Mouse (Mus musculus): ENCODE results near the gene Zpbp2. TPM values are rescaled to one million over a fixed set of nuclear protein-coding genes. Genes with fewer than 3 reads are reported as not detected.
"Not testable (repeated sequence)": the region's sequence is repeated elsewhere in the genome, so short reads cannot be mapped to it uniquely, and the experiment has no call there.

Zpbp2 gene
- polyA plus RNA-seq, 1 experiment from 2014 or later: 0.60 TPM

GRCm38 (mm10) chr11:98604911-98605310, 54.0 kb downstream of the Zpbp2 start:
- H3K36me3 ChIP-seq (ENCODE audit: control insufficient read depth, insufficient read depth); H3K4me3 ChIP-seq (ENCODE audit: low read depth, low read length); H3K4me1 ChIP-seq (ENCODE audit: control insufficient read depth, low read depth, low read length); ATAC-seq (ENCODE audit: low read depth); H3K27ac ChIP-seq (ENCODE audit: low read length); H3K9ac ChIP-seq (ENCODE audit: low read depth, low read length); H3K9me3 ChIP-seq (replicated peaks; ENCODE audit: control insufficient read depth, low read length); H3K4me2 ChIP-seq (ENCODE audit: low read depth, low read length): not testable (repeated sequence)
- WGBS (ENCODE audit: insufficient replicate concordance): 52% methylated on average over 6 of the region's 6 CpGs
- peaks cover 21% of the 10 kb centered on the region for H3K27me3 ChIP-seq (ENCODE audit: control insufficient read depth, insufficient read depth, low read depth, low read length)

GRCm38 (mm10) chr11:98606763-98607162, 55.9 kb downstream of the Zpbp2 start:
- Histone ChIP-seq H3K4me1 (ENCODE audit: control insufficient read depth, low read depth, low read length) (peaks cover 4% of the 10 kb centered on the region), H3K9me3 (replicated peaks; ENCODE audit: control insufficient read depth, low read length) (no peaks in the 10 kb centered on the region), H3K27me3 (ENCODE audit: control insufficient read depth, insufficient read depth, low read depth, low read length) (peaks cover 4% of the 10 kb centered on the region; the same call in 1 of the 2 replicates), H3K4me3 (ENCODE audit: low read depth, low read length) (no peak overlapping the region), H3K36me3 (ENCODE audit: control insufficient read depth, insufficient read depth) (no peaks in the 10 kb centered on the region), H3K9ac (ENCODE audit: low read depth, low read length) (no peak overlapping the region), H3K4me2 (ENCODE audit: low read depth, low read length) (no peak overlapping the region), H3K27ac (ENCODE audit: low read length) (no peak overlapping the region)
- WGBS (ENCODE audit: insufficient replicate concordance): 7% methylated on average over 3 of the region's 3 CpGs
- no peak for ATAC-seq (ENCODE audit: low read depth)

Other genes starting within 250 kb of the Zpbp2 start
- gene Neurod2, start 221.4 kb upstream of the Zpbp2 start, polyA plus RNA-seq (2015; fragmentation: Nextera tagmentation; extraction: Ambion mirVana): not detected in 2 replicates
- 0.79 and 1.9 TPM in 2 replicates for gene Ppp1r1b, start 202.7 kb upstream of the Zpbp2 start, polyA plus RNA-seq (2015; fragmentation: Nextera tagmentation; extraction: Ambion mirVana)
- 16.5 and 17.3 TPM in 2 replicates for gene Stard3, start 192.7 kb upstream of the Zpbp2 start, polyA plus RNA-seq (2015; fragmentation: Nextera tagmentation; extraction: Ambion mirVana)
- 0.98 and 1.7 TPM in 2 replicates for gene Tcap, start 167.3 kb upstream of the Zpbp2 start, polyA plus RNA-seq (2015; fragmentation: Nextera tagmentation; extraction: Ambion mirVana)
- gene Pnmt, start 164.6 kb upstream of the Zpbp2 start, polyA plus RNA-seq (2015; fragmentation: Nextera tagmentation; extraction: Ambion mirVana): 0.12 TPM in 1 of 2 replicates, not detected in the other
- gene Pgap3, start 150.6 kb upstream of the Zpbp2 start, polyA plus RNA-seq (2015; fragmentation: Nextera tagmentation; extraction: Ambion mirVana): 3.3 and 3.4 TPM in 2 replicates
- 1.8 and 2.1 TPM in 2 replicates for gene Erbb2, start 138.6 kb upstream of the Zpbp2 start, polyA plus RNA-seq (2015; fragmentation: Nextera tagmentation; extraction: Ambion mirVana)
- 55.9 and 57.9 TPM in 2 replicates for gene Mien1, start 112.1 kb upstream of the Zpbp2 start, polyA plus RNA-seq (2015; fragmentation: Nextera tagmentation; extraction: Ambion mirVana)
- 28.5 and 36.0 TPM in 2 replicates for gene Grb7, start 104.7 kb upstream of the Zpbp2 start, polyA plus RNA-seq (2015; fragmentation: Nextera tagmentation; extraction: Ambion mirVana)
- 0.19 and 0.20 TPM in 2 replicates for gene Ikzf3, start 5.1 kb upstream of the Zpbp2 start, polyA plus RNA-seq (2015; fragmentation: Nextera tagmentation; extraction: Ambion mirVana)
- 36.6 and 38.4 TPM in 2 replicates for gene Ormdl3, start 36.3 kb downstream of the Zpbp2 start, polyA plus RNA-seq (2015; fragmentation: Nextera tagmentation; extraction: Ambion mirVana)
- not detected in 2 replicates for gene Lrrc3c, start 47.2 kb downstream of the Zpbp2 start, polyA plus RNA-seq (2015; fragmentation: Nextera tagmentation; extraction: Ambion mirVana)
- gene Gm12355, start 74.6 kb downstream of the Zpbp2 start, polyA plus RNA-seq (2015; fragmentation: Nextera tagmentation; extraction: Ambion mirVana): 0.12 and 0.47 TPM in 2 replicates
- not detected in 2 replicates for gene Gsdma3, start 75.3 kb downstream of the Zpbp2 start, polyA plus RNA-seq (2015; fragmentation: Nextera tagmentation; extraction: Ambion mirVana)
- gene Gsdma2, start 95.7 kb downstream of the Zpbp2 start, polyA plus RNA-seq (2015; fragmentation: Nextera tagmentation; extraction: Ambion mirVana): not detected in 2 replicates
- 0.04 TPM in 1 of 2 replicates, not detected in the other for gene Gsdma, start 113.3 kb downstream of the Zpbp2 start, polyA plus RNA-seq (2015; fragmentation: Nextera tagmentation; extraction: Ambion mirVana)
- 86.4 and 86.5 TPM in 2 replicates for gene Psmd3, start 131.5 kb downstream of the Zpbp2 start, polyA plus RNA-seq (2015; fragmentation: Nextera tagmentation; extraction: Ambion mirVana)
- not detected in 2 replicates for gene Csf3, start 150.2 kb downstream of the Zpbp2 start, polyA plus RNA-seq (2015; fragmentation: Nextera tagmentation; extraction: Ambion mirVana)
- 22.8 and 23.8 TPM in 2 replicates for gene Med24, start 178.3 kb downstream of the Zpbp2 start, polyA plus RNA-seq (2015; fragmentation: Nextera tagmentation; extraction: Ambion mirVana)
- gene Thra, start 189.5 kb downstream of the Zpbp2 start, polyA plus RNA-seq (2015; fragmentation: Nextera tagmentation; extraction: Ambion mirVana): 6.5 and 7.7 TPM in 2 replicates
- 0.65 and 0.66 TPM in 2 replicates for gene Nr1d1, start 224.2 kb downstream of the Zpbp2 start, polyA plus RNA-seq (2015; fragmentation: Nextera tagmentation; extraction: Ambion mirVana)
- gene Msl1, start 244.4 kb downstream of the Zpbp2 start, polyA plus RNA-seq (2015; fragmentation: Nextera tagmentation; extraction: Ambion mirVana): 4.9 and 5.3 TPM in 2 replicates